Mouse (Mus musculus) forebrain, embryonic 15.5 days (tissue): Measurements from ENCODE around the gene Pcsk2. TPM values are rescaled to one million over a fixed set of nuclear protein-coding genes. Genes with fewer than 3 reads are reported as not detected.

Experiments used
- ATAC-seq: fragments of 200-750 bp; cut with Nextera tagmentation; replicated peaks from 2 replicates; pipeline ENCODE4 v1.8.0; 2017; ENCODE audit warnings: mild to moderate bottlenecking, moderate TSS enrichment, moderate library complexity
- H3K27ac ChIP-seq: fragments of 300-500 bp; sonication (generic); replicated peaks from 2 replicates; pipeline ENCODE4 v1.5.1; 2015; ENCODE audit warnings: mild to moderate bottlenecking, inconsistent platforms
- H3K27me3 ChIP-seq: fragments of 300-500 bp; sonication (generic); 2 replicates; pipeline ENCODE4 v1.6.1; 2015; ENCODE audit warnings: inconsistent platforms
- H3K36me3 ChIP-seq: fragments of 300-500 bp; sonication (generic); 2 replicates; pipeline ENCODE4 v1.6.1; 2015; ENCODE audit warnings: mild to moderate bottlenecking, inconsistent platforms
- H3K4me1 ChIP-seq: fragments of 300-500 bp; sonication (generic); 2 replicates; pipeline ENCODE4 v1.6.1; 2015; ENCODE audit warnings: inconsistent platforms
- H3K4me2 ChIP-seq: fragments of 300-500 bp; sonication (generic); replicated peaks from 2 replicates; pipeline ENCODE4 v1.6.1; 2015; ENCODE audit warnings: mild to moderate bottlenecking, inconsistent platforms
- H3K4me3 ChIP-seq: fragments of 300-500 bp; sonication (generic); 2 replicates; pipeline ENCODE4 v1.5.1; 2015; ENCODE audit warnings: mild to moderate bottlenecking, inconsistent platforms
- H3K9ac ChIP-seq: fragments of 300-500 bp; sonication (generic); replicated peaks from 2 replicates; pipeline ENCODE4 v1.6.1; 2015; ENCODE audit warnings: mild to moderate bottlenecking, inconsistent platforms
- H3K9me3 ChIP-seq: fragments of 300-500 bp; sonication (generic); 2 replicates; pipeline ENCODE4 v1.6.1; 2016; ENCODE audit warnings: inconsistent platforms
- WGBS: fragments of 180-500 bp; shearing (Covaris S2); methylation state at CpG from one replicate; pipeline ENCODE4 v1.1.7; 2015; ENCODE audit warnings: mixed read lengths; 5-methylcytosine and 5-hydroxymethylcytosine counted together
- polyA plus RNA-seq: library from polyadenylated mRNA; unstranded; fragments of >200 nt; fragmentation: Nextera tagmentation; extraction: Ambion mirVana; gene quantifications from 2 replicates; pipeline ENCODE4 v1.2.1, GENCODE M21; 2015

Pcsk2 gene
- polyA plus RNA-seq, 1 experiment from 2014 or later: 9.9 TPM

GRCm38 (mm10) chr2:143709979-143710378, 164.0 kb downstream of the Pcsk2 start:
- no peaks in the 10 kb centered on the region for H3K4me1 ChIP-seq
- no peak for ATAC-seq
- no peaks in the 10 kb centered on the region for H3K9me3 ChIP-seq
- H3K27me3 ChIP-seq: no peaks in the 10 kb centered on the region
- H3K27ac ChIP-seq: no peak overlapping the region
- no peaks in the 10 kb centered on the region for H3K36me3 ChIP-seq
- H3K9ac ChIP-seq: no peak overlapping the region
- 87% methylated on average over 2 of the region's 2 CpGs for WGBS
- no peak overlapping the region for H3K4me3 ChIP-seq
- H3K4me2 ChIP-seq: no peak overlapping the region

- H3K9me3 ChIP-seq: no peaks in the 10 kb centered on the region
- no peak overlapping the region for H3K27ac ChIP-seq
- WGBS: 86% methylated on average over 4 of the region's 4 CpGs
- H3K27me3 ChIP-seq: no peaks in the 10 kb centered on the region
- H3K4me1 ChIP-seq: no peaks in the 10 kb centered on the region
- H3K9ac ChIP-seq: no peak overlapping the region
- no peaks in the 10 kb centered on the region for H3K36me3 ChIP-seq
- H3K4me2 ChIP-seq: no peak overlapping the region
- no peak overlapping the region for H3K4me3 ChIP-seq
- ATAC-seq: no peak
Observed at GRCm38 (mm10) chr2:143711886-143712285, 165.9 kb downstream of the Pcsk2 start.

DNA sequence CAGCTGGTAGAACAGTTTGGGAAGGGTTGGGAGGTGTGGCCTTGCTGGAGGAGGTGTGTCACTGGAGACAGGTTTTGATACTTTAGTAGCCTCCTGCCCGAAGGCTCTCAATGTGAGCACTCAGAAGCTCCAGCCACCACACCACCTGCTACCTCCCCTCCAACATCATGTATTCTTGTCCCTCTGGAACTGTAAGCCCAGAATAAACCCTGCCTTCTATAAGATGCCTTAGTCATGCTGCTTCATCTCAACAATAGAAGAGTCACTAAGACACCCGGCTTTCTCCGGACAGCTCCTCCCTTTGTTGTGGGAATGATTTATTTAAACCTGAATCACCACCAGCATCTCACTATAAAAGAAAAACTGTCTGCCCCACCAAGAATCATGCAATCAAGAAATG, 166.9 kb downstream of the Pcsk2 start:
- no peaks in the 10 kb centered on the region for H3K36me3 ChIP-seq
- H3K27ac ChIP-seq: no peak overlapping the region
- H3K4me1 ChIP-seq: no peaks in the 10 kb centered on the region
- WGBS: 89% methylated on average over 3 of the region's 3 CpGs
- H3K9me3 ChIP-seq: no peaks in the 10 kb centered on the region
- no peak overlapping the region for H3K4me3 ChIP-seq
- no peaks in the 10 kb centered on the region for H3K27me3 ChIP-seq
- no peak overlapping the region for H3K9ac ChIP-seq
- H3K4me2 ChIP-seq: no peak overlapping the region
- ATAC-seq: no peak

DNA sequence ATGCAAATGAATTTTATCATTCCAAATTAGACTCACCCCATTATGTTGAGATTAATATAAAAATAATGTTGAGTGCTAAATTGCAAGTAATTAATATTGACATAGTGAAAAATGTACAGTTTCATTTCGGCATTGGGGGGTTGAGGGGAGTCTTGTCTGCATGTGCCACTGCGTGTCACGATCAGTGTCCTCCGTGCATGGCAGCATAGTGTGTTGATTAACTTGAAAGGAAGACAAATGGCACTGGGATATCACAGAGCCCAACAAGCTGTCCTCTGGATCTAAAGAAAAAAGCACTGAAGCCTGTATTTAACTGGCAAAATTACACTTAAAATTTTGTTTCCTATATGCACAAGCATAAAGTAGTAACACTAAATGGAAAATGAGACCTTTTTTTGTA, 167.9 kb downstream of the Pcsk2 start:
- no peak overlapping the region for H3K27ac ChIP-seq
- H3K9ac ChIP-seq: no peak overlapping the region
- H3K36me3 ChIP-seq: no peaks in the 10 kb centered on the region
- no peaks in the 10 kb centered on the region for H3K9me3 ChIP-seq
- 87% methylated on average over 4 of the region's 4 CpGs for WGBS
- no peak overlapping the region for H3K4me2 ChIP-seq
- no peaks in the 10 kb centered on the region for H3K4me1 ChIP-seq
- H3K4me3 ChIP-seq: no peak overlapping the region
- ATAC-seq: no peak
- no peaks in the 10 kb centered on the region for H3K27me3 ChIP-seq

GRCm38 (mm10) chr2:143715110-143715509, 169.2 kb downstream of the Pcsk2 start:
- H3K4me1 ChIP-seq: no peaks in the 10 kb centered on the region
- no peaks in the 10 kb centered on the region for H3K27me3 ChIP-seq
- no peaks in the 10 kb centered on the region for H3K9me3 ChIP-seq
- no peak overlapping the region for H3K4me2 ChIP-seq
- no peak overlapping the region for H3K9ac ChIP-seq
- no peak overlapping the region for H3K4me3 ChIP-seq
- H3K36me3 ChIP-seq: no peaks in the 10 kb centered on the region
- whole genome bisulfite sequencing: 79% methylated on average over 4 of the region's 4 CpGs
- H3K27ac ChIP-seq: no peak overlapping the region
- no peak for ATAC-seq

DNA sequence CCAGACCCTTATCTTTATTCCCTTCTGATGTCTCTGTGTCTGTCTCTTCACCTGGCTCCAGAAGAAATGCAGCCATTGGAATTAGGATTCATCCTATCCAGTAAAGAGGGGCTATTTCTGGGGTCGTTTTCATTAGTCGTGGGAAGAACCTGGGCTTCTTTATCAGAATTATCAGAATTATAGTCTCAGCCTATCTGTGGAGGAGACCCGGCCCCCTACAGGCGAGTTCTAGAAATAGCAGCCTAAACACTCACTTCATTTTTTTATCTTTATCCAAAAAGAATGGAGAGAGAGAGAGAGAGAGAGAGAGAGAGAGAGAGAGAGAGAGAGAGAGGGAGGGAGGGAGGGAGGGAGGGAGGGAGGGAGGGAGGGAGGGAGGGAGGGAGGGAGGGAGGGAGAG, 177.3 kb downstream of the Pcsk2 start:
- Histone ChIP-seq H3K9me3 (no peaks in the 10 kb centered on the region), H3K4me1 (no peaks in the 10 kb centered on the region), H3K27me3 (no peaks in the 10 kb centered on the region), H3K4me3 (no peak overlapping the region), H3K9ac (no peak overlapping the region), H3K36me3 (no peaks in the 10 kb centered on the region), H3K4me2 (no peak overlapping the region), H3K27ac (no peak overlapping the region)
- no peak for ATAC-seq
- 23% methylated on average over 4 of the region's 4 CpGs for WGBS

DNA sequence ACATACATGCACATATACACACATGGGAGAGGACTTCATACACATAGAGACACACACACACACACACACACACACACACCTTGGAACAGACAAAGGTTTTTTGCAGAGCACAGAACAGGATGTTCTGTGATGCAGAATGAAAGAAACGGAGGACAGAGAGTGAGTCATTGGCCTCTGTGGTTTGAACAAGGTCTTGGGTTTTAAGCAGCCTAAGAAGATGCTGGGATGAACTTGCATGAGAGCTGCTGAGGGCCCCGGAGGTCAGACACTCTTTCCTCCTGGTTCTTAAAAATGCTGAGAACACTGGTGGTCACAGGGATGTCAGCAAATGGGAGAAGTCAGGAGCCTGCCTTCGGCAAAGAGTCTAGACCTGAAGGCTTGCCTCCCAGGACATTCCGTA, 178.1 kb downstream of the Pcsk2 start:
- Histone ChIP-seq H3K4me2 (no peak overlapping the region), H3K4me3 (no peak overlapping the region), H3K27me3 (no peaks in the 10 kb centered on the region), H3K4me1 (no peaks in the 10 kb centered on the region), H3K27ac (no peak overlapping the region), H3K36me3 (no peaks in the 10 kb centered on the region), H3K9me3 (no peaks in the 10 kb centered on the region), H3K9ac (no peak overlapping the region)
- 90% methylated on average over 4 of the region's 4 CpGs for WGBS
- no peak for ATAC-seq

- Histone ChIP-seq H3K36me3 (no peaks in the 10 kb centered on the region), H3K4me2 (no peak overlapping the region), H3K4me1 (no peaks in the 10 kb centered on the region), H3K9me3 (no peaks in the 10 kb centered on the region), H3K9ac (no peak overlapping the region), H3K4me3 (no peak overlapping the region), H3K27me3 (no peaks in the 10 kb centered on the region), H3K27ac (no peak overlapping the region)
- ATAC-seq: no peak
- WGBS: 76% methylated on average over 8 of the region's 8 CpGs
Observed at GRCm38 (mm10) chr2:143724720-143725119, 178.8 kb downstream of the Pcsk2 start.

DNA sequence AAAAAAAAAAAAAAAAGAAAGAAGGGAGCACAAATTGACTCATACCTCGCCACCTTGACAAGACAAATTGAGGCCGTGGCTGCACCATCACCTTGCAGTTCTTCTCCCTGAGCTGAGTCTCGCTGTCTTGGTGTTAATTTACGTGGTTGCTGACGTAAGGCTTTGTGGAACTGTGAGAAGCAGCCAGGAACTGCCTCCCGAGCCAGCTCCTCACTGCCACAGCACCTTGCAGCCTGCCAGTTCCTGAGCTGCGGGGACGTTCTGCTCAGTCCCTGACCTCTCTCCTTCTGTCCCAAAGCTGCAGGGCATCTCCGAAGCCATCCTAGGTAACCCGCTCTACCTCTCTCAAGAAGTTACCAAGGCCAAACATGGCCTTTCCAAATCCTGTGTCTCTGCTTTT, 186.5 kb downstream of the Pcsk2 start:
- Histone ChIP-seq H3K27me3 (no peaks in the 10 kb centered on the region), H3K9ac (no peak overlapping the region), H3K9me3 (no peaks in the 10 kb centered on the region), H3K4me3 (no peak overlapping the region), H3K36me3 (no peaks in the 10 kb centered on the region), H3K27ac (no peak overlapping the region), H3K4me1 (no peaks in the 10 kb centered on the region), H3K4me2 (no peak overlapping the region)
- no peak for ATAC-seq
- WGBS: 90% methylated on average over 10 of the region's 10 CpGs

DNA sequence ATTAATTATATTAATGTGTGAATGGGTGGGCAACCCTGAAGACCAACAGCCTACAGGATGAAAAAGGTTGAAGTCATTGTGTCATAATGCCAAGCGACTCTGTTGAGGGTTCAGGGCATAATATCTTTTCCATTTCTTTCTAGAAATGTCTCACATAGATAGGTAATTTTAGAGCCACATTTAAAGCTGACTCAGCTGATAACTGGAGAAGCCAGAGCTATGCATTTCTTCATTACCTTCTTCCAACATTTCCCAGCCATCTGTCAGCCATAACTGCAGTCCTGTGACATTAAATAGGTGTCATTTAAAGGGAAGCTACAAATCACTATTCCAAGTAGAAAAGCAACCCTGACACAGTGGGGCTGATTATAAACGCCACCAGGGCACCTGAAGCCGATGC, 189.5 kb downstream of the Pcsk2 start:
- Histone ChIP-seq H3K27me3 (no peaks in the 10 kb centered on the region), H3K4me3 (no peak overlapping the region), H3K4me1 (no peaks in the 10 kb centered on the region), H3K27ac (no peak overlapping the region), H3K4me2 (no peak overlapping the region), H3K9me3 (no peaks in the 10 kb centered on the region), H3K36me3 (no peaks in the 10 kb centered on the region), H3K9ac (no peak overlapping the region)
- ATAC-seq: no peak
- 90% methylated on average over 3 of the region's 3 CpGs for WGBS

DNA sequence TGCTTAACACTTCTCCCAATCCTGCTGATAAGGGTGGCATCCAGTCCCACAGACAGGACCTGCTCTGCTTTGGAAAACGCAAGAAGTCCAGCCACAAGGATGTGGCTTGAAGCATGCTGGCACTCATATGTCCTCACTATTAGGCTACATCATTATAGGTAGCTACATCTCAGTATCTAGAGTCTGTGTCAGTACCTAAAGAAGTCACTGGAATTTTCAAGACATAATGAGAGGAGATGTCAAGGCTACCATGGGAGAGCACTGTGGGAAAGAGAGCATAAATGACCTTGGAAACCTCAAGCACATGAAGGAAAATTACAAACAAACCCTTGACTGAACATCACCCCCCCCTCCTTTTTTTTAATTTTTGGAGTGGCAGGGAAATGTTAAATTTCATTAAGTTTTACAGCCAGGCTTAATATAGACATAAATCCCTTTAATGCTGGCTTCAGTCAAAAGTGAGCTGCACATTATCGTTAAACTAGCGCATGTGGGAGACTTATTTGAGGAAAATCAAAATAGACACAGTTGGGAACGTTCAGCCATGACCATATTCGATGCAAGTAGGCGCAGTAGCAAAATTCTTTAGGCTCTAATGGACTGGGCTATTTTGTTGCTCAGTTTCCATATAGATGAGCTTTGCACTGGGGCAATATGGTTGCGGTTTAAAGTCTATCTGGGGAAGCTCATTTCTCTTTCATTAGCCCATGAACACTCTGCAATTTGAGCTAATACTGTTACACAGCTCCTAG, 193.7 kb downstream of the Pcsk2 start:
- H3K4me2 ChIP-seq: no peak overlapping the region
- ATAC-seq: no peak
- no peaks in the 10 kb centered on the region for H3K9me3 ChIP-seq
- no peaks in the 10 kb centered on the region for H3K27me3 ChIP-seq
- H3K4me3 ChIP-seq: no peak overlapping the region
- H3K4me1 ChIP-seq: no peaks in the 10 kb centered on the region
- H3K9ac ChIP-seq: no peak overlapping the region
- 88% methylated on average over 7 of the region's 7 CpGs for WGBS
- no peaks in the 10 kb centered on the region for H3K36me3 ChIP-seq
- no peak overlapping the region for H3K27ac ChIP-seq

- no peak for ATAC-seq
- Histone ChIP-seq H3K4me1 (no peaks in the 10 kb centered on the region), H3K27ac (no peak overlapping the region), H3K9me3 (no peaks in the 10 kb centered on the region), H3K27me3 (no peaks in the 10 kb centered on the region), H3K4me2 (no peak overlapping the region), H3K4me3 (no peak overlapping the region), H3K9ac (no peak overlapping the region), H3K36me3 (no peaks in the 10 kb centered on the region)
- WGBS: 92% methylated on average over 5 of the region's 5 CpGs
Observed at GRCm38 (mm10) chr2:143742436-143742835, 196.5 kb downstream of the Pcsk2 start.

DNA sequence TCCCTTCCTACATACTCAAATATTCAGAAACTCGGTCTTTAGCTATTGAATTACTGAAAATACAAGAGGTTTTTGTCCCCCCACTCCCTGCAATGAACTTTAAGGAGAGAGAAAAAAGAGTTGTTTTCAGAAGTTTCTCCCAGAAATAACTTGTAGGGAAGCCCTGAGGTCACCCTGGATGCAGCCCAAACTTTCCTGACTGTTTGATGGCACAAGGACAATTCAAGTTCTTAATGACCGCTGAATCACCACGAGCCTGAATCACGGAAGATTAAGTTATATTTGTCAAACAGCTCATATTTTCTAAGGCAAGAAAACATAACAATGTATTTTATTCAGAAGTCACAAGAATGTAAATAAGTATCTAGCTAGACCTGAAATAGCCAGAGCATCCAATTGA, 197.1 kb downstream of the Pcsk2 start:
- no peaks in the 10 kb centered on the region for H3K36me3 ChIP-seq
- no peaks in the 10 kb centered on the region for H3K4me1 ChIP-seq
- no peaks in the 10 kb centered on the region for H3K9me3 ChIP-seq
- H3K4me2 ChIP-seq: no peak overlapping the region
- H3K9ac ChIP-seq: no peak overlapping the region
- no peak overlapping the region for H3K27ac ChIP-seq
- ATAC-seq: no peak
- H3K27me3 ChIP-seq: no peaks in the 10 kb centered on the region
- H3K4me3 ChIP-seq: no peak overlapping the region
- WGBS: 81% methylated on average over 4 of the region's 4 CpGs
